Mouse (Mus musculus) midbrain, embryonic 14.5 days (tissue): ENCODE data around the gene Eml2. TPM values are rescaled to one million over a fixed set of nuclear protein-coding genes. Genes with fewer than 3 reads are reported as not detected.

Experiments used
- ATAC-seq: fragments of 200-750 bp; cut with Nextera tagmentation; 2 replicates; pipeline ENCODE4 v1.8.0; 2017; ENCODE audit warnings: moderate number of reproducible peaks, moderate library complexity; ENCODE audit not compliant: low FRiP score, low TSS enrichment
- DNase-seq: peaks from one replicate; pipeline ENCODE4 v3.0.0-alpha.2; 2015
- H3K27ac ChIP-seq: fragments of 300-500 bp; sonication (generic); replicated peaks from 2 replicates; pipeline ENCODE4 v1.5.1; 2014; ENCODE audit warnings: mild to moderate bottlenecking, low read depth, low read length, moderate library complexity
- H3K27me3 ChIP-seq: fragments of 300-500 bp; sonication (generic); 2 replicates; pipeline ENCODE4 v1.6.1; 2014; ENCODE audit warnings: low read length, control low read depth, mixed read lengths; ENCODE audit not compliant: control insufficient read depth, insufficient read depth
- H3K36me3 ChIP-seq: fragments of 300-500 bp; sonication (generic); 2 replicates; pipeline ENCODE4 v1.6.1; 2014; ENCODE audit warnings: low read length, control low read depth; ENCODE audit not compliant: control insufficient read depth, insufficient read depth
- H3K4me1 ChIP-seq: fragments of 300-500 bp; sonication (generic); 2 replicates; pipeline ENCODE4 v1.6.1; 2014; ENCODE audit warnings: mild to moderate bottlenecking, antibody characterized with exemption, low read length, control low read depth; ENCODE audit not compliant: control insufficient read depth, insufficient read depth
- H3K4me2 ChIP-seq: fragments of 300-500 bp; sonication (generic); 2 replicates; pipeline ENCODE4 v1.6.1; 2014; ENCODE audit warnings: mild to moderate bottlenecking, low read length, moderate library complexity
- H3K4me3 ChIP-seq: fragments of 300-500 bp; sonication (generic); replicated peaks from 2 replicates; pipeline ENCODE4 v1.5.1; 2014; ENCODE audit warnings: low read depth, low read length
- H3K9ac ChIP-seq: fragments of 300-500 bp; sonication (generic); replicated peaks from 2 replicates; pipeline ENCODE4 v1.6.1; 2014; ENCODE audit warnings: mild to moderate bottlenecking, low read length, moderate library complexity
- H3K9me3 ChIP-seq: fragments of 300-500 bp; sonication (generic); 2 replicates; pipeline ENCODE4 v1.6.1; 2016; ENCODE audit warnings: low read length, control low read depth, mixed read lengths; ENCODE audit not compliant: control insufficient read depth
- WGBS: fragments of 180-500 bp; shearing (Covaris S2); extraction: QIAGEN DNeasy Blood & Tissue Kit; methylation state at CpG from one replicate; pipeline ENCODE4 v1.1.7; 2014; 5-methylcytosine and 5-hydroxymethylcytosine counted together
- polyA plus RNA-seq: library from polyadenylated mRNA; unstranded; fragments of >200 nt; fragmentation: Nextera tagmentation; extraction: Ambion mirVana; gene quantifications from 2 replicates; pipeline ENCODE4 v1.2.1, GENCODE M21; 2014

Gene Eml2
- polyA plus RNA-seq, 1 experiment from 2014 or later = 2.6 TPM

GRCm38 (mm10) chr7:19157160-19157800, 18.9 kb upstream of the Eml2 start:
- peaks cover 28% of the 10 kb centered on the region for H3K36me3 ChIP-seq
- peak overlapping the region; percentile 78 for H3K27ac ChIP-seq
- H3K9me3 ChIP-seq = no peaks in the 10 kb centered on the region
- ATAC-seq (peak; percentile 74), DNase-seq (peak; percentile 92)
- H3K4me1 ChIP-seq = peaks cover 10% of the 10 kb centered on the region
- WGBS = 6% methylated on average over 30 of the region's 30 CpGs
- H3K4me3 ChIP-seq = peak overlapping the region; percentile 5
- H3K9ac ChIP-seq = peak overlapping the region; percentile 27
- peak overlapping the region; percentile 44 for H3K4me2 ChIP-seq
- H3K27me3 ChIP-seq = peaks cover 11% of the 10 kb centered on the region

DNA sequence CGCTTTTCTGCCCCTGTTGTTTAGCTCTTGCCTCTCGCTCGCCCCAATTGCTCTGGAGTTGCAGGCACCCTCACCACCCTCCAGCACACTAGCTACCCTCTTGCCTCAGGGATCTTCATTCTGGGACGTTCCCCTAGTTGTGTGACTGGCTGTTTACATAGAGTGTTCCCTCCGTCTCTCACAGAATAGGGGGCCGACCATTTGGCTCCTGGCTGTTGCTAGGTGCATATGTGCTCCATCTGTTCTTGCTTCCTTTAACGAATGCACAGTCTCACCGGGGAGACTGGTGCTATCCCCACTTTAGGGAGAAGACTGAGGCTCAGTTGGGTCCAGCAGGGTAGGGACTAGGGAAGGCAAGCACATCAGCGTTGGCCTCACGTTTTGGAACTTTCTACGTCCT, 17.6 kb upstream of the Eml2 start:
- Histone ChIP-seq H3K4me1 (peaks cover 10% of the 10 kb centered on the region), H3K36me3 (peaks cover 17% of the 10 kb centered on the region), H3K27me3 (peaks cover 11% of the 10 kb centered on the region), H3K4me3 (no peak overlapping the region), H3K4me2 (no peak overlapping the region), H3K27ac (no peak overlapping the region), H3K9ac (no peak overlapping the region), H3K9me3 (no peaks in the 10 kb centered on the region)
- DNase-seq (no peak), ATAC-seq (no peak)
- 73% methylated on average over 11 of the region's 11 CpGs for WGBS

DNA sequence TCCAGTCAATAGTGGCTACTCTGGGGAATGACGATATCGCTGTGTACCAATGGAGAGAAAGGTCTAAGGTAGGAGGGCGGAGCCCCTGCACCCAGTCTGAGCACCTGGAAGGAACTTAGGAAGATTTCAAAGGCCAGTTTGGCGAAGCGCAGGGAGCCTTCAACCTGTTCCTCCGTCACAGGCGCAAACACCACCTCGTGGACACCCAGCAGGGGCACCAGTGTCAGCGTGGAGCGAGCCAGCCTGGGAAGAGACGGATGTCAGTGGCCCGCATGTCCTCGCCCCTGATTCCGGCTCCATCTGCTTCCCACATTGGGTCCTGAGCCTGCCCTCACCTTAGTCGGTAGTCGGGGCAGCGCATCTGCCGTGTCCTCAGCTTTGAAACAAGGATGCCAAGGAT, 16.8 kb upstream of the Eml2 start:
- H3K4me3 ChIP-seq = no peak overlapping the region; the same call in 1 of the 2 replicates
- no peak for ATAC-seq
- 13% methylated on average over 18 of the region's 18 CpGs for WGBS

DNA sequence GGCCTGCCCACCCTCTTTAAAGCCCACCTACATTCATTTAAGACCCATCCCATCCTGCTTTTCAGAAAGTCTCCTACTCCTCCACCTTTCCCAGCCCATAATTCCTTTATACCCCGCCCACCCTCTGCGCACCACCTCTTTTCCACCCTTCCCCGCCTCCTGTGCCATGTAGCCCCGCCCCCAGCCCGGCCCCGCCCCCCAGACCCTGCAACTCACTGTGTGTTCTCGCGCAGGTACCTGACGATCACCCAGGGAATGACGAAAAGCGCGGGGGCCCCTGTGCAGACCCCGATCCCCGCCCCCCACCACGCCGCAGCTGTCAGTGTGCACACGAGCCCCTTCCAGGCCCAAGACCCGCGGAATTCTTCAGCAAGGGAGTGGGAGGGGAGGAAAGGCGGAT, 16.1 kb upstream of the Eml2 start:
- H3K9me3 ChIP-seq = no peaks in the 10 kb centered on the region
- no peak overlapping the region for H3K27ac ChIP-seq
- peak overlapping the region; percentile 27 for H3K4me3 ChIP-seq
- H3K4me1 ChIP-seq = peaks cover 18% of the 10 kb centered on the region
- ATAC-seq = peak; percentile 25; the same call in 1 of the 2 replicates
- peak overlapping the region; percentile 63 for H3K4me2 ChIP-seq
- peak; percentile 48 for DNase-seq
- 1% methylated on average over 20 of the region's 20 CpGs for WGBS
- H3K9ac ChIP-seq = peak overlapping the region; percentile 48
- H3K27me3 ChIP-seq = peaks cover 16% of the 10 kb centered on the region
- H3K36me3 ChIP-seq = peaks cover 2% of the 10 kb centered on the region; the same call in 1 of the 2 replicates

More for the DNA sequence above, 16.8 kb upstream of the Eml2 start:
- DNase-seq = no peak
- Histone ChIP-seq H3K27me3 (peaks cover 11% of the 10 kb centered on the region), H3K27ac (no peak overlapping the region), H3K9me3 (no peaks in the 10 kb centered on the region), H3K9ac (no peak overlapping the region), H3K4me1 (peaks cover 11% of the 10 kb centered on the region), H3K4me2 (peak overlapping the region; percentile 63), H3K36me3 (peaks cover 9% of the 10 kb centered on the region; the same call in 1 of the 2 replicates)

- 84% methylated on average over 7 of the region's 7 CpGs for WGBS
Observed at GRCm38 (mm10) chr7:19162928-19163327, 13.3 kb upstream of the Eml2 start.

DNA sequence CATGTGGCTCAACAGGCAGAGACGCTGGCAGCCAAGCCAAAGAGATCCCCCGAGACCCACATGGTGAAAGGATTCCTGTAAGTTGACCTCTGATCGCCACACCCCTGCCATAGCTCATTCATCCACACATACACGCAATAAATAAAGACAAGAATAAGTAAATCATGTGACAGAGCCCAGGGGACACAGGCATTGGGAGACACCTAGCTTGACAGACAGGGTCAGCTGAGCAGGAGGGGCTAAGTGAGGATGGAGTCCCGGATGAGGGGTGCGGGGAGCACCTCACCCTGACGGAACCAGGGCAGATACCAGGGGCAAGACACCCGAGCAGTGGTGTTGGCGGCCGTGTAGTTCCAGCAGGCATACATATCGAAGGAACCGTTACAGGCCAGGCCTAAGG, 12.5 kb upstream of the Eml2 start:
- Histone ChIP-seq H3K27ac (no peak overlapping the region), H3K9ac (no peak overlapping the region), H3K27me3 (peaks cover 16% of the 10 kb centered on the region), H3K4me2 (no peak overlapping the region), H3K4me3 (no peak overlapping the region), H3K36me3 (no peaks in the 10 kb centered on the region), H3K4me1 (peaks cover 18% of the 10 kb centered on the region), H3K9me3 (no peaks in the 10 kb centered on the region)
- no peak for DNase-seq
- no peak for ATAC-seq
- 32% methylated on average over 12 of the region's 12 CpGs for WGBS

More at GRCm38 (mm10) chr7:19162928-19163327, 13.3 kb upstream of the Eml2 start:
- H3K36me3 ChIP-seq = no peaks in the 10 kb centered on the region
- no peak overlapping the region for H3K9ac ChIP-seq
- no peak for ATAC-seq
- no peak overlapping the region for H3K27ac ChIP-seq
- peaks cover 16% of the 10 kb centered on the region for H3K27me3 ChIP-seq
- no peak overlapping the region for H3K4me3 ChIP-seq
- no peak overlapping the region for H3K4me2 ChIP-seq
- H3K4me1 ChIP-seq = peaks cover 19% of the 10 kb centered on the region
- no peak for DNase-seq
- H3K9me3 ChIP-seq = no peaks in the 10 kb centered on the region

GRCm38 (mm10) chr7:19164189-19164588, 12.0 kb upstream of the Eml2 start:
- ATAC-seq = no peak
- peaks cover 15% of the 10 kb centered on the region for H3K27me3 ChIP-seq

GRCm38 (mm10) chr7:19164978-19165377, 11.2 kb upstream of the Eml2 start:
- Histone ChIP-seq H3K36me3 (no peaks in the 10 kb centered on the region), H3K9ac (no peak overlapping the region), H3K27me3 (peaks cover 8% of the 10 kb centered on the region), H3K4me1 (peaks cover 18% of the 10 kb centered on the region), H3K27ac (no peak overlapping the region), H3K4me2 (peak overlapping the region; percentile 29), H3K4me3 (no peak overlapping the region), H3K9me3 (no peaks in the 10 kb centered on the region)
- 7% methylated on average over 13 of the region's 13 CpGs for WGBS
- DNase-seq (no peak), ATAC-seq (no peak)

More at GRCm38 (mm10) chr7:19164189-19164588, 12.0 kb upstream of the Eml2 start:
- no peak overlapping the region for H3K4me3 ChIP-seq
- peaks cover 18% of the 10 kb centered on the region for H3K4me1 ChIP-seq
- no peak for DNase-seq
- 2% methylated on average over 6 of the region's 6 CpGs for WGBS
- no peaks in the 10 kb centered on the region for H3K36me3 ChIP-seq
- peak overlapping the region; percentile 29; the same call in 1 of the 2 replicates for H3K4me2 ChIP-seq
- no peaks in the 10 kb centered on the region for H3K9me3 ChIP-seq
- H3K9ac ChIP-seq = no peak overlapping the region
- H3K27ac ChIP-seq = no peak overlapping the region
